Mouse (Mus musculus) neural tube, embryonic 14.5 days (tissue): ENCODE measurements at regions not wholly inside any gene's neighbourhood (a gene's known extent, or its start where the extent isn't known, plus 50 kb on each side); places are given as distances from the start of the nearest gene placed in this dataset.

Source experiments
- ATAC-seq: fragments of 200-750 bp; cut with Nextera tagmentation; 2 replicates; pipeline ENCODE4 v1.8.0; 2017; ENCODE audit warnings: low read depth, mild to moderate bottlenecking, moderate TSS enrichment, moderate library complexity
- H3K27ac ChIP-seq: fragments of 300-500 bp; sonication (generic); 2 replicates; pipeline ENCODE4 v1.5.1; 2014; ENCODE audit warnings: low read depth, mild to moderate bottlenecking, control low read depth, low read length, moderate library complexity, mixed read lengths
- H3K27me3 ChIP-seq: fragments of 300-500 bp; sonication (generic); 2 replicates; pipeline ENCODE4 v1.6.1; 2014; ENCODE audit warnings: low read length; ENCODE audit not compliant: control insufficient read depth, insufficient read depth
- H3K36me3 ChIP-seq: fragments of 300-500 bp; sonication (generic); 2 replicates; pipeline ENCODE4 v1.6.1; 2014; ENCODE audit warnings: low read length, mixed read lengths; ENCODE audit not compliant: control insufficient read depth, insufficient read depth
- H3K4me1 ChIP-seq: fragments of 300-500 bp; sonication (generic); 2 replicates; pipeline ENCODE4 v1.6.1; 2014; ENCODE audit warnings: low read length; ENCODE audit not compliant: control insufficient read depth, insufficient read depth
- H3K4me2 ChIP-seq: fragments of 300-500 bp; sonication (generic); 2 replicates; pipeline ENCODE4 v1.6.1; 2014; ENCODE audit warnings: mild to moderate bottlenecking, low read depth, low read length, control low read depth
- H3K4me3 ChIP-seq: fragments of 300-500 bp; sonication (generic); 2 replicates; pipeline ENCODE4 v1.5.1; 2014; ENCODE audit warnings: low read depth, low read length, control low read depth, mixed read lengths
- H3K9ac ChIP-seq: fragments of 300-500 bp; sonication (generic); replicated peaks from 2 replicates; pipeline ENCODE4 v1.6.1; 2014; ENCODE audit warnings: low read depth, mild to moderate bottlenecking, control low read depth, low read length, mixed read lengths
- H3K9me3 ChIP-seq: fragments of 300-500 bp; sonication (generic); 2 replicates; pipeline ENCODE4 v1.6.1; 2016; ENCODE audit warnings: low read length; ENCODE audit not compliant: control insufficient read depth
- WGBS: fragments of 180-500 bp; shearing (Covaris S2); extraction: QIAGEN DNeasy Blood & Tissue Kit; methylation state at CpG from one replicate; pipeline ENCODE4 v1.1.7; 2014; 5-methylcytosine and 5-hydroxymethylcytosine counted together

GRCm38 (mm10) chr10:111583744-111584152 lies 77.7 kb downstream of the Phlda1 start:
- no peak for ATAC-seq

GRCm38 (mm10) chr10:111587891-111588611 lies 82.0 kb downstream of the Phlda1 start:
- H3K9me3 ChIP-seq: no peaks in the 10 kb centered on the region
- ATAC-seq: no peak
- no peak overlapping the region for H3K27ac ChIP-seq
- no peaks in the 10 kb centered on the region for H3K4me1 ChIP-seq
- no peak overlapping the region for H3K9ac ChIP-seq
- no peaks in the 10 kb centered on the region for H3K36me3 ChIP-seq
- H3K4me3 ChIP-seq: no peak overlapping the region
- H3K27me3 ChIP-seq: no peaks in the 10 kb centered on the region
- 62% methylated on average over 4 of the region's 4 CpGs for WGBS
- no peak overlapping the region for H3K4me2 ChIP-seq

More at GRCm38 (mm10) chr10:111583744-111584152, 77.7 kb downstream of the Phlda1 start:
- no peaks in the 10 kb centered on the region for H3K9me3 ChIP-seq
- no peaks in the 10 kb centered on the region for H3K4me1 ChIP-seq
- H3K4me3 ChIP-seq: no peak overlapping the region
- no peak overlapping the region for H3K9ac ChIP-seq
- H3K36me3 ChIP-seq: no peaks in the 10 kb centered on the region
- no peaks in the 10 kb centered on the region for H3K27me3 ChIP-seq
- WGBS: 91% methylated on average over 5 of the region's 5 CpGs
- no peak overlapping the region for H3K4me2 ChIP-seq
- H3K27ac ChIP-seq: no peak overlapping the region

GRCm38 (mm10) chr10:111589186-111589585 lies 83.1 kb downstream of the Phlda1 start:
- H3K36me3 ChIP-seq: no peaks in the 10 kb centered on the region
- 61% methylated on average over 3 of the region's 3 CpGs for WGBS
- no peaks in the 10 kb centered on the region for H3K9me3 ChIP-seq
- no peak overlapping the region for H3K27ac ChIP-seq
- H3K27me3 ChIP-seq: no peaks in the 10 kb centered on the region
- no peak for ATAC-seq
- H3K4me3 ChIP-seq: no peak overlapping the region
- H3K9ac ChIP-seq: no peak overlapping the region
- no peaks in the 10 kb centered on the region for H3K4me1 ChIP-seq
- H3K4me2 ChIP-seq: no peak overlapping the region

- H3K27me3 ChIP-seq: no peaks in the 10 kb centered on the region
- no peak overlapping the region for H3K4me3 ChIP-seq
- H3K9me3 ChIP-seq: no peaks in the 10 kb centered on the region
- H3K9ac ChIP-seq: no peak overlapping the region
- 71% methylated on average over 2 of the region's 2 CpGs for WGBS
- no peaks in the 10 kb centered on the region for H3K36me3 ChIP-seq
- H3K4me2 ChIP-seq: no peak overlapping the region
- 0 out of 2 replicates have a peak, but pooled peaks cover 4% of the 10 kb centered on the region for H3K4me1 ChIP-seq
- no peak for ATAC-seq
- no peak overlapping the region for H3K27ac ChIP-seq
Observed at GRCm38 (mm10) chr10:111592416-111593149, 86.5 kb downstream of the Phlda1 start.

- Histone ChIP-seq H3K4me1 (0 out of 2 replicates have a peak, but pooled peaks cover 4% of the 10 kb centered on the region), H3K4me3 (no peak overlapping the region), H3K9me3 (no peaks in the 10 kb centered on the region), H3K36me3 (no peaks in the 10 kb centered on the region), H3K9ac (no peak overlapping the region), H3K27me3 (no peaks in the 10 kb centered on the region), H3K27ac (no peak overlapping the region), H3K4me2 (no peak overlapping the region)
- ATAC-seq: no peak
- 98% methylated on average over 2 of the region's 2 CpGs for WGBS
Observed at GRCm38 (mm10) chr10:111593280-111593679, 87.2 kb downstream of the Phlda1 start.

GRCm38 (mm10) chr10:111594171-111594570 lies 88.1 kb downstream of the Phlda1 start:
- no peaks in the 10 kb centered on the region for H3K27me3 ChIP-seq
- ATAC-seq: no peak
- WGBS: 92% methylated on average over 11 of the region's 11 CpGs
- no peak overlapping the region for H3K9ac ChIP-seq
- H3K27ac ChIP-seq: no peak overlapping the region
- no peaks in the 10 kb centered on the region for H3K36me3 ChIP-seq
- no peak overlapping the region for H3K4me2 ChIP-seq
- H3K4me3 ChIP-seq: no peak overlapping the region
- H3K4me1 ChIP-seq: 0 out of 2 replicates have a peak, but pooled peaks cover 4% of the 10 kb centered on the region
- H3K9me3 ChIP-seq: no peaks in the 10 kb centered on the region

GRCm38 (mm10) chr10:111594651-111595050 lies 88.6 kb downstream of the Phlda1 start:
- ATAC-seq: peak; percentile 17; the same call in 1 of the 2 replicates
- Histone ChIP-seq H3K9ac (no peak overlapping the region), H3K27me3 (no peaks in the 10 kb centered on the region), H3K4me3 (no peak overlapping the region), H3K36me3 (no peaks in the 10 kb centered on the region), H3K4me1 (0 out of 2 replicates have a peak, but pooled peaks cover 4% of the 10 kb centered on the region), H3K4me2 (no peak overlapping the region), H3K27ac (no peak overlapping the region), H3K9me3 (no peaks in the 10 kb centered on the region)
- 71% methylated on average over 10 of the region's 10 CpGs for WGBS

GRCm38 (mm10) chr10:111595513-111595995 lies 89.5 kb downstream of the Phlda1 start:
- Histone ChIP-seq H3K27me3 (no peaks in the 10 kb centered on the region), H3K9ac (no peak overlapping the region), H3K4me2 (no peak overlapping the region), H3K4me1 (peaks cover 8% of the 10 kb centered on the region; the same call in 1 of the 2 replicates), H3K27ac (0 out of 2 replicates have a peak overlapping the region, but pooled peaks have one; percentile 1), H3K9me3 (no peaks in the 10 kb centered on the region), H3K36me3 (no peaks in the 10 kb centered on the region), H3K4me3 (no peak overlapping the region)
- ATAC-seq: peak; percentile 47; the same call in 1 of the 2 replicates
- 50% methylated on average over 8 of the region's 8 CpGs for WGBS

- H3K27me3 ChIP-seq: no peaks in the 10 kb centered on the region
Observed at GRCm38 (mm10) chr10:111598650-111599049, 92.6 kb downstream of the Phlda1 start.

More at GRCm38 (mm10) chr10:111598650-111599049, 92.6 kb downstream of the Phlda1 start:
- no peak overlapping the region for H3K4me3 ChIP-seq
- no peak overlapping the region for H3K9ac ChIP-seq
- H3K4me2 ChIP-seq: no peak overlapping the region
- peaks cover 11% of the 10 kb centered on the region; the same call in 1 of the 2 replicates for H3K4me1 ChIP-seq
- no peak for ATAC-seq
- no peak overlapping the region for H3K27ac ChIP-seq
- no peaks in the 10 kb centered on the region for H3K9me3 ChIP-seq
- 88% methylated on average over 5 of the region's 5 CpGs for WGBS
- no peaks in the 10 kb centered on the region for H3K36me3 ChIP-seq
